Mouse (Mus musculus): Measurements from ENCODE around the gene Cdhr3.
"Not testable (repeated sequence)": the region's sequence is repeated elsewhere in the genome, so short reads cannot be mapped to it uniquely, and the experiment has no call there.

The Cdhr3 gene

GRCm38 (mm10) chr12:33005858-33006257 is 86.8 kb downstream of the Cdhr3 start:
- no peak for DNase-seq (ENCODE audit: low spot score)

GRCm38 (mm10) chr12:33003339-33003965 is 89.2 kb downstream of the Cdhr3 start:
- no peak for DNase-seq (ENCODE audit: low spot score)

- no peak for DNase-seq (ENCODE audit: low spot score)
Measured at GRCm38 (mm10) chr12:33000402-33000801, 92.3 kb downstream of the Cdhr3 start.

- not testable (repeated sequence) for DNase-seq (ENCODE audit: low spot score)
Measured at GRCm38 (mm10) chr12:32999778-33000177, 92.9 kb downstream of the Cdhr3 start.

GRCm38 (mm10) chr12:32998766-32999165 is 93.9 kb downstream of the Cdhr3 start:
- no peak for DNase-seq (ENCODE audit: low spot score)

- no peak for DNase-seq (ENCODE audit: low spot score)
Measured at GRCm38 (mm10) chr12:32995081-32995834, 97.4 kb downstream of the Cdhr3 start.

GRCm38 (mm10) chr12:32994081-32994480 is 98.6 kb downstream of the Cdhr3 start:
- no peak for DNase-seq (ENCODE audit: low spot score)

- DNase-seq (ENCODE audit: low spot score): no peak
Measured at GRCm38 (mm10) chr12:32989731-32990130, 102.9 kb downstream of the Cdhr3 start.

- no peak for DNase-seq (ENCODE audit: low spot score)
Measured at GRCm38 (mm10) chr12:32986284-32986683, 106.4 kb downstream of the Cdhr3 start.

Measured in ovary, adult 18-20 months (tissue).